Mouse (Mus musculus) T-helper 1 cell (primary cell): ENCODE measurements at regions not wholly inside any gene's neighbourhood (a gene's known extent, or its start where the extent isn't known, plus 50 kb on each side); places are given as distances from the start of the nearest gene placed in this dataset.

Source experiments
- in situ Hi-C: fragments of 300-600 bp; cut with MboI, MseI; formaldehyde crosslinking; loops from one replicate; pipeline ENCODE4 v1.15.1; 2025; ENCODE audit warnings: high pct_unique_total_duplicates

GRCm38 (mm10) chr1:137760797-137761196 lies 414.7 kb downstream of the Ptprc start:
- in situ Hi-C loops = no loop called here

DNA sequence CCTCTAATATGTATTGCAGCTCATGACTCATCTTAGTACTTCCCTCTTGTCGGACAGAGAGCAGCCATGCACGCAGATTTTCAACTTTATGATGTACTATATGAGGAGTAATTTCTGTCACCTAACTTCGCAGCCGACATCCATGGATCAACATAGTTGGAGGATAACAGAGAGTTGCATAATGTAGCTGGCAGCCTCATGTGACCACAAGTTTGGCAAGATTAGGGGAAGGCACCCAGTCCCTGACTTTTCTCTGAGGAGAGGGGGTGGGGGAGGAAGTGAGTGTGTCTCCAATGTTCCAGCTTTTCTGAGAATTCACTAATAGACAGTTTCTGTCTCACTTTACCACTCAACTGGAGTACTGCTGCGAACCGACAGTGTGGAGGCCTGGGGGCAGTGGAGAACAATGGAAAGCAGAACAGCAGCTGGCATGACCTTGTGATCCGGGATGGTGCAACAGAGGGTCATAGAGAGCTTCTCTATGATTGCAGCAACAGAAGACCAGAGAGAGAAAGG lies 424.0 kb downstream of the Ptprc start:
- in situ Hi-C loops = no loop called here

- in situ Hi-C loops = no loop called here
Measured at GRCm38 (mm10) chr1:137750894-137751293, 424.6 kb downstream of the Ptprc start.

DNA sequence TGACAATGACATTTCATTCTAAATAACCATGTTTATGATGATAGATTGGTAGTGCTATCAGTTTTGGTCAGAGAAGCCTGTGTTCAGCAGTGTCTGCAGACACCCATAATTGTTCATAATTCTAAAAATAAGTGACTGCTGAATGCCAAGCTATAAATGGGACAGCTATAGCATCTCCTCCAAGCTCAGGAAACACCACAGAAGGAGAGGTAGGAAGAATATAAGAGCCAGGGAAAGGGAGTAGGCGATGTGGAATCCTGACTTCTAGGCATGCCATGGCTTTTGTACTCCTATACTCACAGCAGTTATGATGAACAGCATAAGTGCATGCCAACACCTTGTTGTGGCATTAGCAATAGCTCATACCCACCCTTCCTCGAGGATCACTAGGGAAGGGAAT lies 429.4 kb downstream of the Ptprc start:
- in situ Hi-C loops = no loop called here

DNA sequence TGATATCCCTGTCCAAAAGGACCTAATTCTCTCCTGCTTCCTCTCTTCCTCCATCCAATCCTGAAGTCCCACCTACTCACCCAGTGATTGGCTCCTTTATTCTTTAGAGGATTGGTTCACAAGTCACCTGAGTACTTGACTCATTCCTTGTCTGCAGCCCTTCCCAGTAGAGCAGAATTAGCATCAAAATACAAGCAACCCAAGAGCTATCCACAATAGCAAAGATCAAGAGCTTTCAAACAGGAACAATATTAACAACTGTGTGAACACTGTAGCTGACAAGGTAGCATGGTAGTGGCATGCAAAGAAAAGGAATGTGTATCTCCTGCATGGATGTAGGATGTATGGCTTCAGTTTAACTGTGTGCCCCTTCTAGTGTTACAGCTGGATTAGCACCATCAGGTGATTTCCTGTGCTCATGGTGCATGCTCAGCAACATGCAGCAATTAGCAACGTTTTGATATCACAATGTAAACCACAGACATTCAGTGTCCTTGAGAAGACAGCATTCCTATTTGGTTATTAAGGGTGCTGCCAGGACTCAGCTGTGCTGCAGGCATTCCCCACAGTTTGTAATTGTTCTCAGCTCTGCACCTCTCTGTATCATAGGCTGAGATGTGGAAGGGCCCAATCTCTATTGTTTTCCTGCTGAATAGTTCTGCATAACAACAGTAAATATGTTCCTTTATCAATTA lies 437.2 kb downstream of the Ptprc start:
- in situ Hi-C loops = no loop called here

- in situ Hi-C loops = no loop called here
Measured at GRCm38 (mm10) chr1:137703882-137704281, 471.6 kb downstream of the Ptprc start.

- in situ Hi-C loops = loop anchor here (10.0 kb wide), 1 partner anchor 346 kb away; no protein-coding TSS in a partner anchor
Measured at GRCm38 (mm10) chr1:137698876-137699275, 476.6 kb downstream of the Ptprc start.

DNA sequence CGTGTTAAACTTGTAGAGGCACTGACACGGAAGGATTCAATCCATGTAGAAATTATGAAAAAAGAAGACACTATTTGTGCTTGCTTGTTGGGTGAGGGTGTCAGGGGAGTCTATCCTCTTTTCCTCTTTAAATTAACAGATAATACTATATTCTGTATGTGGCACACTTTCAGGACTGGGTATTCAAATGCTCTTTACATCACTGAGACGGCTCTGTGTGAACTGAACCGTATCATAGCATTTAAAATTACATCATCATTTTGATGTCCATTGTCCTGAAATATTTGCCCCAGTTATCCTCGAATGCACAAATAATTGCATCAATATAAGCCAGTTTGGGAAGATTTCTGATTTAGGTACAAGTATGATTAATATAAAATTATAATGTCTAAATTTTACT lies 478.2 kb downstream of the Ptprc start:
- in situ Hi-C loops = loop anchor here (10.0 kb wide), 1 partner anchor 348 kb away; no protein-coding TSS in a partner anchor

DNA sequence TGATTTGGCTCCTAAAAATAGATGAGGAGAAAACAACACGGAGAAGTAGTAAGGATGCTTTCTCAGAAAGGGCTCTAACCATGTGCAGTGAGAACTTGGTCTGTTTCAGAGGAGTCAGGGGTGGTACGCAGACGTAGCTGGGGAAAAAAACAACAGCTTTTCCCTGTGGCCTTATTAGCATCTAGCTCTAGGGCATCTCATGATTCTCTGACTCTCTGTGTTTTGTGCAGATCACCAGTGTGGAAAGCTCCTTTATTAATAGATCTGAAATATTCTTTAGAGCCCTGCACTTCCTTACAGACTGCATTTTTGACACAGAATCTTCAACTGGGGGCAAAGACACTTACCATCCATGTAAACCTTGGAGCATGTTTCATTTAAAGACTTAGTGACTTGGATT lies 478.7 kb downstream of the Ptprc start:
- in situ Hi-C loops = loop anchor here (10.0 kb wide), 1 partner anchor 348 kb away; no protein-coding TSS in a partner anchor

DNA sequence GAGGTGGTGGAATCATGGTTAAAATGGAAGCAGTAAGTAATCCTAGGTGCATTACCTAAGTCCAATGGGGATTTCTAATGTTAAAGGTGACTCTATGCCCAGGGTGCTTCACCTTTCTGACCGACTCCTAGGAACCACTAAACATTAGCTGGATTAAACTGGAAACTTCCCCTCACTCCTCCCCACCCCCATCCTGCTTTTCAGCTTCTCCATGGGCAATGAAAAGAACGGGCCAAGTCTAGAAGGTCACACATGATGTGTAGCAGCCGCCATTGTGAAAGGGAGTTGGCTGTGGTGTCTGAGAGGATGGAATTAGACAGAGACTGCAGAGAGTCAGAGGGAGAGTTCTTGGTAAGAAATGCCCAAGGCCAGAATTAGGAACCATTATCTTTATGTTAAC lies 479.8 kb downstream of the Ptprc start:
- in situ Hi-C loops = loop anchor here (10.0 kb wide), 1 partner anchor 349 kb away; no protein-coding TSS in a partner anchor

DNA sequence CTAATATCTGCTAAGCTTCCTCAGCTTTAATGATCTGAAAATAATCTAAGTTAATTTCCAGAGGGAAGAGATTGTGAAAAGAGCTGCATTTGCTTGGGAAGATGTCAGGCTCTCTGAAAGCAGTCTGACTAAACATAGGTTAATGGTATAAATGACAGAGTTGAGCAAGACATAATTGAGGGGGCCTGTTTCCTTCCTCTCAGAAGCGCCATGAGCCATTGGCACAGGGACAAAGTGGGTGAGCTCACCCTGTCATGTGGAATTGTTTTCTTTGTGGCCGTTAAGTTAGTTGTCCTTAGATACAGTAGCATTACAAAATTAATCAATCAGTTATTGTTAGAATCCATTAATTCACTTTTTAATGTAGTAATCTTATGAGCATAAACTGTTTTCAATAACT lies 483.0 kb downstream of the Ptprc start:
- in situ Hi-C loops = loop anchor here (10.0 kb wide), 1 partner anchor 352 kb away; no protein-coding TSS in a partner anchor

GRCm38 (mm10) chr1:137690860-137691595 lies 484.5 kb downstream of the Ptprc start:
- in situ Hi-C loops = loop anchor here (10.0 kb wide), 1 partner anchor 354 kb away; no protein-coding TSS in a partner anchor

- in situ Hi-C loops = no loop called here
Measured at GRCm38 (mm10) chr1:137670650-137671049, 504.9 kb downstream of the Ptprc start.

DNA sequence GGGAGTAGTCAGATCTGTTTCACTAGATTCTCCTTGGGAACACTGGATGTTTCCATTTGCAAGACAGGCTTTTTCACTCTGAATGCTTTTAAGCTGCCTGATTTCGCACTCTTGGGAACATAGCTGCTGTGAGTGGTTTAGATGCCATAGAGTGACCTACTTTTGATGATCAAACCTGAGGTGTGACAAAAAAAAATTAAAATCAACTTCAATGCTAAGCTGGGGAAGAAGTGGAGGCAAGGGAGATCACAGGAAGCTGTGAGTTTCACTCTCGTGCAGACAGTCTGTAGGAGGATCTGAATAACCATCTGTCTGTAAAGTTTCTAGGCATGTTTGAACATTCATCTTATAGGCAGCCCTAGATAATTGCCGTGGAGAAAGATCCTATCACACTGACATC lies 505.7 kb downstream of the Ptprc start:
- in situ Hi-C loops = no loop called here

GRCm38 (mm10) chr1:137658141-137658540 lies 517.4 kb downstream of the Ptprc start:
- in situ Hi-C loops = no loop called here

DNA sequence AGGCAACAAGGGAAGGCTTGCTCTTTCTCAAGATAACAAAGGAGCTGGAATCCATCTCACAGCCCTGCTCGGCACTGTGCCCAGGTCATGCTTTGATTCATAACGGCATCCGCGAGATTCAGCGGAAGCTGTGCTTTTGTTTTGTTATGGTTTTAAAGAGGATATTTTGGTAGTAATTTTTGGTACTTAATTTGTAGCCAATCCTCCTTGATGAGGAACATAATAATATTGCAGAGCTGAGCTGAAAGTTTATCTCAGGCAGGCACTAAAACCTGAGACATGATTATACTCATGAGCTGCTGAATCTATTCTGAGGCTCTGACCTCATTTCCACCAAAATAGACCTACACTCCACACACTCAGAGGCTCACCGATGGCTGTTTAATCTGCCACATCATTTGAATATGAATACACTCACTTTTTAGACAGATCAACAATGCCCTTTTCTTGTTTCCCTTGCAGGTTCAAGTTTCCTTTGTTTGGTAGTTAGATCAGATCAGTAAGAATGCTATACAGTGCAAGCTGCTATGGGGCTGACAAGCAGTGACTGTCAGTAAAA lies 518.5 kb downstream of the Ptprc start:
- in situ Hi-C loops = no loop called here

DNA sequence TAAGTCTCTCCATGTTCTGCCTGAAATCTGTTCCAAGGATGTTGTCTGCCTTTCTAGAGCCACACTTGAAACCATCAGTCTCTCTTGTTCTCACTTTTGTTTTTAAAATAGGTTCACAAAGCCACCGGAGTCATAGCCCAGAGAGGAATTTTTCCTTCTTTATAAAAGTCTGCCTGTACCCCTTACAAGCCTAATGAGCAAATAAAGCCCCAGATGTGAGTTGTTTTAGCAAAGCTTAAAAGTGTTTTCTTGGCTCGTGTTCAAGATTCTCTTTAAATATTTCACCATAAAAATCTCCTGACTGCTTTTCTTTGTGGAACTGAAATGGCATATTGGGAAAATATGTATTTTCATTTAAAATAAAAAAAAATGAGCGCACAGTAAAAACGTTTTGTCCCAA lies 521.3 kb downstream of the Ptprc start:
- in situ Hi-C loops = no loop called here

- in situ Hi-C loops = no loop called here
Measured at GRCm38 (mm10) chr1:137653495-137653894, 522.0 kb downstream of the Ptprc start.

DNA sequence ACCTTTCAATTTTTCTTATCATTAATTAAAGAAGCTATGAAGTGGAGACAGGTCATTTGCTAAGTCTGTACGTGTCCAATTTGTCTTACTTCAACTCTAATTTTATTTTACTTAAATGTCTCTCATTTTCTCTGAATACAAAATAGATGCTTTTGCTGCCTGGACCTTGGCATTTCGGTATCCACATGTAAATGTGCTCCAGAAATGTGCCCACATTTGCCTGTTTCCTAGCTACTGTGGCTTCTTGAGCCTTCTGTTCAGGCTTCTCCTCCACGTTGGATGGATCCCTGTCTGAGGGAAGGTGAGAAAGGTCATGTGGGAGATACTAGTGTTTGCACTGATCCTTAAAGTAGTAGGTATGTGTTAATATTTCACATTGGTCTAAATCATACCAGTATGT lies 524.9 kb downstream of the Ptprc start:
- in situ Hi-C loops = no loop called here

DNA sequence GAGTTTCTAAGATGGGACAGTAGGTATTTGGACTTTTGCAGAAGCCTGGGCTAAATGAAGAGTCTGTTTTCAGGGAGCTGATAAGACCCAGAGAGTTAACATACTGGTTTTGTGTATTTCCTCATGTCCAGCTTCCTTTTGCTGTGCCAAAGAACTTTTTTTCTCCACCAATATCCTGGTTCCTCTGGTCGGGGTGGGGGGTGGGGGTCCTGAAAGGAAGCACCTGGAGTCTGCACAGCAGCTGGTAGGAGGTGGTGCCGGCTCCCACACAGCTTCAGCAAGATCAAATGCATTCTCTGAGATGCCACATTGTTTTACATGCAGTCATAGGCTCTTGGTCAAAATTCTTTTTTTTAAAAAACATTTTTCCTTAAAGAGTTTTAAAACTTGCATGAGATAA lies 525.4 kb downstream of the Ptprc start:
- in situ Hi-C loops = no loop called here

DNA sequence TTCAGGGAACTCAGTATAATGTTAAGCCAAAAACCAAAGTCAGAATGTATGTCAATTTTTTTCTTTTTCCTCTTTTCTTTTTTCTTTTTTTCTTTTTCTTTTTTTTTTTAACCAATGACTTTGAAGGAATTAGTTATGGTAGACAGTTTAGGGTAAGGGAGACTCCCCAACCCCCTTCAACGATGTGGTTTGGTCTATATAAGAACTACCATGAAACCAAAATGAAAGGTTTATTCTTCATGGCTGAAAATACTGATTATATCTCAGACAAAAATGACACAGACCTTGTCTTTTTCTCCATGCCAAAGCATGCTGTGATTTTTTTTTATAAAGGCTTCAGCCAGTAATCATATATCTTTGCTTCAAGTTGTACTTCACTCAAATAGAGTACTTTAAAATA lies 526.7 kb downstream of the Ptprc start:
- in situ Hi-C loops = no loop called here

GRCm38 (mm10) chr1:137644601-137645040 lies 530.9 kb downstream of the Ptprc start:
- in situ Hi-C loops = no loop called here
